Mouse (Mus musculus) splenic B cell, adult 2 months (primary cell): ENCODE results near the gene 4430402I18Rik.

Experiments used
- DNase-seq: peaks from one replicate; pipeline ENCODE4 v3.0.0-alpha.2; 2011; ENCODE audit warnings: low read depth, low spot score
- H3K27me3 ChIP-seq: 2 replicates; pipeline ENCODE4 v1.6.1; 2012; ENCODE audit warnings: mild to moderate bottlenecking, low read length, moderate library complexity, mixed read lengths; ENCODE audit not compliant: control insufficient read depth, poor library complexity, insufficient read depth, severe bottlenecking
- H3K36me3 ChIP-seq: 2 replicates; pipeline ENCODE4 v1.6.1; 2012; ENCODE audit warnings: mild to moderate bottlenecking, low read length, moderate library complexity, mixed read lengths; ENCODE audit not compliant: control insufficient read depth, poor library complexity, insufficient read depth, severe bottlenecking

The 4430402I18Rik gene

GRCm38 (mm10) chr19:28852001-28852400 is 115.6 kb downstream of the 4430402I18Rik start:
- Histone ChIP-seq H3K36me3 (no peaks in the 10 kb centered on the region), H3K27me3 (no peaks in the 10 kb centered on the region; the same call in 1 of the 2 replicates)
- no peak for DNase-seq

GRCm38 (mm10) chr19:28850510-28850909 is 117.1 kb downstream of the 4430402I18Rik start:
- no peak for DNase-seq
- Histone ChIP-seq H3K36me3 (no peaks in the 10 kb centered on the region), H3K27me3 (no peaks in the 10 kb centered on the region; the same call in 1 of the 2 replicates)

GRCm38 (mm10) chr19:28844946-28845710 is 122.5 kb downstream of the 4430402I18Rik start:
- H3K36me3 ChIP-seq: no peaks in the 10 kb centered on the region
- DNase-seq: no peak

More at GRCm38 (mm10) chr19:28844946-28845710, 122.5 kb downstream of the 4430402I18Rik start:
- no peaks in the 10 kb centered on the region for H3K27me3 ChIP-seq
